Mouse (Mus musculus): ENCODE measurements around the gene Ap2s1. TPM values are rescaled to one million over a fixed set of nuclear protein-coding genes. Genes with fewer than 3 reads are reported as not detected.

Ap2s1 gene
- total and polyA plus RNA-seq, 2 experiments from 2014 or later: 524 to 619 TPM

- H3K36me3 ChIP-seq (ENCODE audit: insufficient read depth, low read length): peaks cover 21% of the 10 kb centered on the region
- ATAC-seq (no peak), DNase-seq (ENCODE audit: low spot score) (no peak)
- H3K27ac ChIP-seq: no peak overlapping the region
- H3K4me3 ChIP-seq (ENCODE audit: low read length): no peak overlapping the region
- no peaks in the 10 kb centered on the region for H3K9me3 ChIP-seq (ENCODE audit: low read length)
- H3K4me1 ChIP-seq (ENCODE audit: insufficient read depth, low read length): no peaks in the 10 kb centered on the region
- no peak overlapping the region for H3K9ac ChIP-seq (replicated peaks; ENCODE audit: low read length)
- H3K27me3 ChIP-seq (ENCODE audit: insufficient read depth, low read length): no peaks in the 10 kb centered on the region
- TF ChIP-seq CTCF (IDR thresholded peaks at IDR 0.05; ENCODE audit: low read depth): no peak
- no peak overlapping the region for H3K4me2 ChIP-seq (ENCODE audit: low read depth, low read length)
- WGBS: 85% methylated on average over 12 of the region's 12 CpGs
These were observed 13.8 kb downstream of the Ap2s1 start for GRCm38 (mm10) chr7:16752016-16752415.

DNA sequence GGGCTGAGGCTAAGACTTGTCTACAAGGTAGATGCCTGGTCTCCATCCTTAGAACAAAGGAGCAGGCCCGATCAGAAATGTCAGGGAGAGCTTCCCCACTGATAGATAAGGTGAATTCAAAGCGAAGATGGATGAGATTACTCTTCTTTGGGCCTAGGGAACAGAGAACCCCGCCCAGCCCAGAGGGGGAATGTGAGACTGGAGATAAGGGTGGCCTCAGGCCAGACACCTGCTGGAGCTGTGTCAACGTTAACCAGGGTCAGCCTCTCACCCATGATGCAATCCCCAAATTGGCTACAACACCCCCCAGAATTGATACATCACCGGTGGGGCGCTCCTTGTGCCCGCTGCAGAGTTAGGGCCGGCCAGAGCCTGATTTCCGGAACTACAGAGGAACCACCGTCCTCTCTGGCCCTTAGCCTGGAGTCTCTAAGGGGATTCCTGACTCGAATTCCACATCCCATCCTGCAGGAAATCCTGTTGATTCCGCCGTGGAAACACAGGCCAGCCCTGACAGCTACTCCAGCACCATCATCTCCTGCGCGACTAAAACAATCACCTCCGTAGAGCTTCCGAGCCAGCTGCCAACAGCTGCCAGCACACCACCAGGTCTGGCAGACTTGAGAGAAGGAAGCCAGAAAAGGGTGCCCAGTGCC, 17.3 kb downstream of the Ap2s1 start:
- Histone ChIP-seq H3K4me2 (ENCODE audit: low read depth, low read length) (no peak overlapping the region), H3K9me3 (ENCODE audit: low read length) (no peaks in the 10 kb centered on the region), H3K4me1 (ENCODE audit: insufficient read depth, low read length) (no peaks in the 10 kb centered on the region), H3K27me3 (ENCODE audit: insufficient read depth, low read length) (no peaks in the 10 kb centered on the region), H3K4me3 (ENCODE audit: low read length) (no peak overlapping the region), H3K9ac (replicated peaks; ENCODE audit: low read length) (no peak overlapping the region), H3K27ac (no peak overlapping the region), H3K36me3 (ENCODE audit: insufficient read depth, low read length) (no peaks in the 10 kb centered on the region)
- ATAC-seq: no peak
- no peak for TF ChIP-seq CTCF (IDR thresholded peaks at IDR 0.05; ENCODE audit: low read depth)
- no peak for DNase-seq (ENCODE audit: low spot score)
- 76% methylated on average over 17 of the region's 17 CpGs for WGBS

- Histone ChIP-seq H3K4me1 (ENCODE audit: insufficient read depth, low read length) (no peaks in the 10 kb centered on the region), H3K27me3 (ENCODE audit: insufficient read depth, low read length) (no peaks in the 10 kb centered on the region), H3K9ac (replicated peaks; ENCODE audit: low read length) (no peak overlapping the region), H3K4me3 (ENCODE audit: low read length) (no peak overlapping the region), H3K27ac (no peak overlapping the region), H3K9me3 (ENCODE audit: low read length) (no peaks in the 10 kb centered on the region), H3K4me2 (ENCODE audit: low read depth, low read length) (no peak overlapping the region), H3K36me3 (ENCODE audit: insufficient read depth, low read length) (no peaks in the 10 kb centered on the region)
- DNase-seq (ENCODE audit: low spot score) (peak; percentile 80), ATAC-seq (peak; percentile 88)
- WGBS: 45% methylated on average over 10 of the region's 11 CpGs
- no peak for TF ChIP-seq CTCF (IDR thresholded peaks at IDR 0.05; ENCODE audit: low read depth)
These were observed 20.8 kb downstream of the Ap2s1 start for GRCm38 (mm10) chr7:16758872-16759574.

GRCm38 (mm10) chr7:16760292-16760691, 22.1 kb downstream of the Ap2s1 start:
- no peaks in the 10 kb centered on the region for H3K27me3 ChIP-seq (ENCODE audit: insufficient read depth, low read length)
- H3K36me3 ChIP-seq (ENCODE audit: insufficient read depth, low read length): no peaks in the 10 kb centered on the region
- ATAC-seq: no peak
- WGBS: 35% methylated on average over 8 of the region's 8 CpGs
- no peak overlapping the region for H3K4me3 ChIP-seq (ENCODE audit: low read length)
- H3K4me1 ChIP-seq (ENCODE audit: insufficient read depth, low read length): no peaks in the 10 kb centered on the region
- TF ChIP-seq CTCF (IDR thresholded peaks at IDR 0.05; ENCODE audit: low read depth): no peak
- no peak overlapping the region for H3K9ac ChIP-seq (replicated peaks; ENCODE audit: low read length)
- H3K4me2 ChIP-seq (ENCODE audit: low read depth, low read length): no peak overlapping the region
- H3K9me3 ChIP-seq (ENCODE audit: low read length): no peaks in the 10 kb centered on the region
- H3K27ac ChIP-seq: no peak overlapping the region
- no peak for DNase-seq (ENCODE audit: low spot score)

DNA sequence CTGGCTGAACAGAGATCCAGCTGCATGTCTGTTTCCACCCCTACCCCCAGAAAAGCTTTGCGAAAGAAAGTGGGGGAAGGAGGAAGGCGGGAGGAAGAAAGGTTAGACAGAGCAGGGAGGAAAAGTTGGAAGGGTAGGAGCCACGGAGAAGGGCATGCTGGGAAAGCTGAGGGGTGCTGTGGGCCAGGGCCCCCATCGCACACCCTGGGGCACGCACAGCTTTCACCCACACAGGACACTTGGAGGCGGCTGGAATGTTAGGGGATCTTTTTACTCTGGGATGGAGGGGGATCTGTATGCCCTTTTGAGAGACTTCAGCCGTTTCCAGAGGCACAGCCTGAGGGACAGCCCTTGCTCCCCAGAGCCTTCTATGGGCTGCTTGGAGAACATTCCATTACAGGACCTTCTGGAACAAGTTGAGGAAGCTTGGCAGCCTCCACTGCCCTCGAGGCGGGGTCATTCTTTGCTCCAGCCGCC, 22.8 kb downstream of the Ap2s1 start:
- Histone ChIP-seq H3K9me3 (ENCODE audit: low read length) (no peaks in the 10 kb centered on the region), H3K4me1 (ENCODE audit: insufficient read depth, low read length) (no peaks in the 10 kb centered on the region), H3K4me2 (ENCODE audit: low read depth, low read length) (no peak overlapping the region), H3K27ac (no peak overlapping the region), H3K9ac (replicated peaks; ENCODE audit: low read length) (no peak overlapping the region), H3K36me3 (ENCODE audit: insufficient read depth, low read length) (no peaks in the 10 kb centered on the region), H3K27me3 (ENCODE audit: insufficient read depth, low read length) (no peaks in the 10 kb centered on the region), H3K4me3 (ENCODE audit: low read length) (no peak overlapping the region)
- TF ChIP-seq CTCF (IDR thresholded peaks at IDR 0.05; ENCODE audit: low read depth): no peak
- ATAC-seq (no peak), DNase-seq (ENCODE audit: low spot score) (no peak)
- WGBS: 51% methylated on average over 9 of the region's 10 CpGs

- Histone ChIP-seq H3K4me1 (ENCODE audit: insufficient read depth, low read length) (no peaks in the 10 kb centered on the region), H3K9ac (replicated peaks; ENCODE audit: low read length) (no peak overlapping the region), H3K27ac (peak overlapping the region; percentile 15; the same call in 1 of the 2 replicates), H3K9me3 (ENCODE audit: low read length) (no peaks in the 10 kb centered on the region), H3K4me2 (ENCODE audit: low read depth, low read length) (no peak overlapping the region), H3K4me3 (ENCODE audit: low read length) (no peak overlapping the region), H3K27me3 (ENCODE audit: insufficient read depth, low read length) (no peaks in the 10 kb centered on the region), H3K36me3 (ENCODE audit: insufficient read depth, low read length) (no peaks in the 10 kb centered on the region)
- WGBS: 51% methylated on average over 5 of the region's 5 CpGs
- no peak for DNase-seq (ENCODE audit: low spot score)
- no peak for ATAC-seq
- no peak for TF ChIP-seq CTCF (IDR thresholded peaks at IDR 0.05; ENCODE audit: low read depth)
These were observed 23.4 kb downstream of the Ap2s1 start for GRCm38 (mm10) chr7:16761630-16762029.

Data from hindbrain, postnatal 0 days (tissue).